Mouse (Mus musculus): Measurements from ENCODE around the gene Mrps12.

- TF ChIP-seq CTCF (IDR thresholded peaks at IDR 0.05; ENCODE audit: low read depth) = no peak
- no peak for TF ChIP-seq EP300 (IDR thresholded peaks at IDR 0.05; ENCODE audit: low read depth)
Observed at GRCm38 (mm10) chr7:28765211-28765610, 23.6 kb upstream of the Mrps12 start.

Measured in heart, postnatal 0 days (tissue).